Mouse (Mus musculus): Measurements from ENCODE around the gene Gm10135. TPM values are rescaled to one million over a fixed set of nuclear protein-coding genes. Genes with fewer than 3 reads are reported as not detected.

Gm10135 gene
- polyA plus RNA-seq, 1 experiment = not detected

GRCm38 (mm10) chr5:72995379-72995778 lies 20.9 kb upstream of the Gm10135 start:
- H3K4me3 ChIP-seq (replicated peaks; ENCODE audit: extremely low read depth, low read depth, low read length) = no peak overlapping the region
- no peak for DNase-seq
- TF ChIP-seq CTCF (IDR thresholded peaks at IDR 0.05; ENCODE audit: insufficient read depth, low read length) (no peak), POLR2A (IDR thresholded peaks at IDR 0.05; ENCODE audit: borderline replicate concordance, extremely low read depth, low read depth, low read length) (no peak)
- no peaks in the 10 kb centered on the region for H3K4me1 ChIP-seq (ENCODE audit: control insufficient read depth, insufficient read depth, low read length)
- 43% methylated on average over 10 of the region's 10 CpGs for WGBS

- Histone ChIP-seq H3K4me3 (replicated peaks; ENCODE audit: extremely low read depth, low read depth, low read length) (no peak overlapping the region), H3K4me1 (ENCODE audit: control insufficient read depth, insufficient read depth, low read length) (no peaks in the 10 kb centered on the region)
- DNase-seq = no peak
- TF ChIP-seq CTCF (IDR thresholded peaks at IDR 0.05; ENCODE audit: insufficient read depth, low read length) (no peak), POLR2A (IDR thresholded peaks at IDR 0.05; ENCODE audit: borderline replicate concordance, extremely low read depth, low read depth, low read length) (no peak)
- 81% methylated on average over 2 of the region's 2 CpGs for WGBS
These were observed 20.4 kb upstream of the Gm10135 start for GRCm38 (mm10) chr5:72994928-72995327.

- H3K4me1 ChIP-seq (ENCODE audit: control insufficient read depth, insufficient read depth, low read length) = no peaks in the 10 kb centered on the region
- 72% methylated on average over 8 of the region's 8 CpGs for WGBS
- H3K4me3 ChIP-seq (replicated peaks; ENCODE audit: extremely low read depth, low read depth, low read length) = no peak overlapping the region
- no peak for TF ChIP-seq POLR2A (IDR thresholded peaks at IDR 0.05; ENCODE audit: borderline replicate concordance, extremely low read depth, low read depth, low read length)
- TF ChIP-seq CTCF (IDR thresholded peaks at IDR 0.05; ENCODE audit: insufficient read depth, low read length) = no peak
- DNase-seq = no peak
These were observed 19.9 kb upstream of the Gm10135 start for GRCm38 (mm10) chr5:72994424-72994823.

- TF ChIP-seq POLR2A (IDR thresholded peaks at IDR 0.05; ENCODE audit: borderline replicate concordance, extremely low read depth, low read depth, low read length) = no peak
- TF ChIP-seq CTCF (IDR thresholded peaks at IDR 0.05; ENCODE audit: insufficient read depth, low read length) = no peak
- 83% methylated on average over 1 of the region's 1 CpGs for WGBS
- no peaks in the 10 kb centered on the region for H3K4me1 ChIP-seq (ENCODE audit: control insufficient read depth, insufficient read depth, low read length)
- no peak overlapping the region for H3K4me3 ChIP-seq (replicated peaks; ENCODE audit: extremely low read depth, low read depth, low read length)
- no peak for DNase-seq
These were observed 18.0 kb upstream of the Gm10135 start for GRCm38 (mm10) chr5:72992474-72992873.

- 72% methylated on average over 8 of the region's 8 CpGs for WGBS
- TF ChIP-seq CTCF (IDR thresholded peaks at IDR 0.05; ENCODE audit: insufficient read depth, low read length) = no peak
- no peak for TF ChIP-seq POLR2A (IDR thresholded peaks at IDR 0.05; ENCODE audit: borderline replicate concordance, extremely low read depth, low read depth, low read length)
- Histone ChIP-seq H3K4me3 (replicated peaks; ENCODE audit: extremely low read depth, low read depth, low read length) (no peak overlapping the region), H3K4me1 (ENCODE audit: control insufficient read depth, insufficient read depth, low read length) (no peaks in the 10 kb centered on the region)
- no peak for DNase-seq
These were observed 15.3 kb upstream of the Gm10135 start for GRCm38 (mm10) chr5:72989756-72990155.

GRCm38 (mm10) chr5:72987786-72988185 lies 13.3 kb upstream of the Gm10135 start:
- WGBS = 88% methylated on average over 7 of the region's 7 CpGs
- no peak for DNase-seq
- Histone ChIP-seq H3K4me3 (replicated peaks; ENCODE audit: extremely low read depth, low read depth, low read length) (no peak overlapping the region), H3K4me1 (ENCODE audit: control insufficient read depth, insufficient read depth, low read length) (no peaks in the 10 kb centered on the region)
- TF ChIP-seq POLR2A (IDR thresholded peaks at IDR 0.05; ENCODE audit: borderline replicate concordance, extremely low read depth, low read depth, low read length) (no peak), CTCF (IDR thresholded peaks at IDR 0.05; ENCODE audit: insufficient read depth, low read length) (no peak)

- TF ChIP-seq POLR2A (IDR thresholded peaks at IDR 0.05; ENCODE audit: borderline replicate concordance, extremely low read depth, low read depth, low read length) (no peak), CTCF (IDR thresholded peaks at IDR 0.05; ENCODE audit: insufficient read depth, low read length) (peak; percentile 25; the same call in 1 of the 2 replicates)
- 5% methylated on average over 2 of the region's 2 CpGs for WGBS
- no peak for DNase-seq
- no peak overlapping the region for H3K4me3 ChIP-seq (replicated peaks; ENCODE audit: extremely low read depth, low read depth, low read length)
- H3K4me1 ChIP-seq (ENCODE audit: control insufficient read depth, insufficient read depth, low read length) = no peaks in the 10 kb centered on the region
These were observed 9.6 kb upstream of the Gm10135 start for GRCm38 (mm10) chr5:72984091-72984490.

GRCm38 (mm10) chr5:72976539-72976938 lies 2.0 kb upstream of the Gm10135 start:
- no peak overlapping the region for H3K4me3 ChIP-seq (replicated peaks; ENCODE audit: extremely low read depth, low read depth, low read length)
- WGBS = 82% methylated on average over 4 of the region's 4 CpGs
- H3K4me1 ChIP-seq (ENCODE audit: control insufficient read depth, insufficient read depth, low read length) = no peaks in the 10 kb centered on the region
- DNase-seq = no peak
- TF ChIP-seq POLR2A (IDR thresholded peaks at IDR 0.05; ENCODE audit: borderline replicate concordance, extremely low read depth, low read depth, low read length) (no peak), CTCF (IDR thresholded peaks at IDR 0.05; ENCODE audit: insufficient read depth, low read length) (no peak)

GRCm38 (mm10) chr5:72975996-72976395 lies 1.5 kb upstream of the Gm10135 start:
- no peak overlapping the region for H3K4me3 ChIP-seq (replicated peaks; ENCODE audit: extremely low read depth, low read depth, low read length)
- H3K4me1 ChIP-seq (ENCODE audit: control insufficient read depth, insufficient read depth, low read length) = no peaks in the 10 kb centered on the region
- DNase-seq = no peak
- no peak for TF ChIP-seq POLR2A (IDR thresholded peaks at IDR 0.05; ENCODE audit: borderline replicate concordance, extremely low read depth, low read depth, low read length)
- no peak for TF ChIP-seq CTCF (IDR thresholded peaks at IDR 0.05; ENCODE audit: insufficient read depth, low read length)
- 83% methylated on average over 6 of the region's 6 CpGs for WGBS

GRCm38 (mm10) chr5:72972934-72973333 lies 1.6 kb downstream of the Gm10135 start:
- no peak for DNase-seq
- Histone ChIP-seq H3K4me1 (ENCODE audit: control insufficient read depth, insufficient read depth, low read length) (no peaks in the 10 kb centered on the region), H3K4me3 (replicated peaks; ENCODE audit: extremely low read depth, low read depth, low read length) (no peak overlapping the region)
- WGBS = 61% methylated on average over 5 of the region's 5 CpGs
- TF ChIP-seq POLR2A (IDR thresholded peaks at IDR 0.05; ENCODE audit: borderline replicate concordance, extremely low read depth, low read depth, low read length) = no peak
- TF ChIP-seq CTCF (IDR thresholded peaks at IDR 0.05; ENCODE audit: insufficient read depth, low read length) = 0 out of 2 replicates have a peak, but pooled peaks have one; percentile 14
